Mouse (Mus musculus) spleen, adult 2 months (tissue): Measurements from ENCODE around the gene Sbno2. TPM values are rescaled to one million over a fixed set of nuclear protein-coding genes. Genes with fewer than 3 reads are reported as not detected.
A peak's percentile ranks its signal among the peaks of the same experiment; 100 is the strongest.

Experiments
- DNase-seq, 2 experiments: peaks; one replicate each; pipeline versions ENCODE4 v3.0.0 to v3.0.0-alpha.2; 2012 to 2021; ENCODE audit warnings: low spot score in 2 of 2, low read depth in 1 of 2
- H3K27ac ChIP-seq: fragments of 200-500 bp; 2 replicates; pipeline ENCODE4 v1.5.1; 2012; ENCODE audit warnings: low read length, inconsistent platforms; ENCODE audit not compliant: insufficient read depth
- H3K27me3 ChIP-seq: fragments of 200-500 bp; 2 replicates; pipeline ENCODE4 v1.6.1; 2012; ENCODE audit warnings: mild to moderate bottlenecking, moderate library complexity, low read length, inconsistent platforms; ENCODE audit not compliant: control insufficient read depth, insufficient read depth
- H3K36me3 ChIP-seq: fragments of 200-500 bp; 2 replicates; pipeline ENCODE4 v1.6.1; 2012; ENCODE audit warnings: mild to moderate bottlenecking, low read length, inconsistent platforms; ENCODE audit not compliant: control insufficient read depth, insufficient read depth
- H3K4me1 ChIP-seq: fragments of 200-500 bp; 2 replicates; pipeline ENCODE4 v1.6.1; 2011; ENCODE audit warnings: inconsistent platforms; ENCODE audit not compliant: control insufficient read depth, insufficient read depth, insufficient read length
- H3K4me3 ChIP-seq: fragments of 200-500 bp; 2 replicates; pipeline ENCODE4 v1.5.1; 2011; ENCODE audit warnings: mild to moderate bottlenecking, inconsistent platforms; ENCODE audit not compliant: insufficient read depth, insufficient read length; ENCODE audit errors: extremely low read depth
- CTCF ChIP-seq: fragments of 200-500 bp; IDR thresholded peaks from 2 replicates; pipeline ENCODE4 v1.5.1; 2011; ENCODE audit warnings: mild to moderate bottlenecking, inconsistent platforms; ENCODE audit not compliant: insufficient read depth, insufficient read length, insufficient replicate concordance; ENCODE audit errors: extremely low read depth
- POLR2A ChIP-seq: fragments of 200-500 bp; IDR thresholded peaks from 2 replicates; pipeline ENCODE4 v1.6.1; 2011; ENCODE audit warnings: low read depth, low read length, inconsistent platforms
- WGBS: fragments of 180-500 bp; shearing (Covaris S2); methylation state at CpG from one replicate; pipeline ENCODE4 v1.1.7; 2018; 5-methylcytosine and 5-hydroxymethylcytosine counted together
- polyA plus RNA-seq: library from polyadenylated mRNA; depleted of rRNA; stranded (reverse); fragments of >200 nt; gene quantifications from 2 replicates; pipeline ENCODE4 v1.2.3, GENCODE M21; 2012

Sbno2 gene
- polyA plus RNA-seq, 1 experiment: 95.0 TPM

- DNase-seq: no peak
- WGBS: 86% methylated on average over 17 of the region's 17 CpGs
- H3K4me1 ChIP-seq: peaks cover 50% of the 10 kb centered on the region
- no peaks in the 10 kb centered on the region for H3K27me3 ChIP-seq
- H3K27ac ChIP-seq: peak overlapping the region; percentile 96; the same call in 1 of the 2 replicates
- peaks cover 64% of the 10 kb centered on the region for H3K36me3 ChIP-seq
- no peak overlapping the region for H3K4me3 ChIP-seq
- no peak for TF ChIP-seq CTCF
- no peak for TF ChIP-seq POLR2A
These were observed 74.6 kb downstream of the Sbno2 start for GRCm38 (mm10) chr10:80030736-80031135.

- H3K4me3 ChIP-seq: no peak overlapping the region
- peaks cover 64% of the 10 kb centered on the region for H3K36me3 ChIP-seq
- H3K4me1 ChIP-seq: peaks cover 51% of the 10 kb centered on the region
- 75% methylated on average over 9 of the region's 9 CpGs for WGBS
- H3K27me3 ChIP-seq: no peaks in the 10 kb centered on the region
- H3K27ac ChIP-seq: peak overlapping the region; percentile 28; the same call in 1 of the 2 replicates
- TF ChIP-seq CTCF (no peak), POLR2A (no peak)
- DNase-seq: no peak
These were observed 75.2 kb downstream of the Sbno2 start for GRCm38 (mm10) chr10:80030191-80030590.

- Histone ChIP-seq H3K27me3 (no peaks in the 10 kb centered on the region), H3K36me3 (peaks cover 70% of the 10 kb centered on the region), H3K4me1 (peaks cover 47% of the 10 kb centered on the region; the same call in 1 of the 2 replicates), H3K4me3 (no peak overlapping the region), H3K27ac (no peak overlapping the region; the same call in 1 of the 2 replicates)
- over 99% methylated on average over 13 of the region's 13 CpGs for WGBS
- no peak for DNase-seq
- no peak for TF ChIP-seq CTCF
- no peak for TF ChIP-seq POLR2A
These were observed 76.9 kb downstream of the Sbno2 start for GRCm38 (mm10) chr10:80028521-80028846.

GRCm38 (mm10) chr10:80027681-80028520, 77.5 kb downstream of the Sbno2 start:
- Histone ChIP-seq H3K27ac (no peak overlapping the region; the same call in 1 of the 2 replicates), H3K36me3 (peaks cover 72% of the 10 kb centered on the region), H3K4me1 (peaks cover 46% of the 10 kb centered on the region; the same call in 1 of the 2 replicates), H3K4me3 (no peak overlapping the region), H3K27me3 (no peaks in the 10 kb centered on the region)
- TF ChIP-seq POLR2A (no peak), CTCF (no peak)
- 87% methylated on average over 20 of the region's 20 CpGs for WGBS
- no peak for DNase-seq

DNA sequence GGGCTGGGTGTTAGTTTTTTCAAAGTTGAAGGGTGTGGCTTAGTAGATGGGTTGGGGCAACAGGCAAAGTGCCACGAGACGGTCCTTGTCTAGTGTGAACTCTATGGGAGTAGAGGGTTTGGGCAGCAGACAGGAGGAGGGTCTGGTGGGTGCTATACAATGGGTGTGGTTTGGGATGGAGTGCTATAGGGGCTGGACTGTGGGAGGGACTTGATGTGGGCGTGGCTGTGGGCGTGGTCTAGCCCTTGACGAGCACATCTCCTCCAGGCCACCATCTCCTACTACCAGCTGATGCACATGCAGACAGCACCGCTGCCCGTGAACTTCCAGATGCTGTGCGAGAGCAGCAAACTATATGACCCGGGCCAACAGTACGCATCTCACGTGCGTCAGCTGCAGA, 79.5 kb downstream of the Sbno2 start:
- Histone ChIP-seq H3K4me3 (no peak overlapping the region), H3K27ac (peak overlapping the region; percentile 58), H3K4me1 (peaks cover 48% of the 10 kb centered on the region; the same call in 1 of the 2 replicates), H3K27me3 (no peaks in the 10 kb centered on the region), H3K36me3 (peaks cover 81% of the 10 kb centered on the region)
- WGBS: 67% methylated on average over 12 of the region's 12 CpGs
- DNase-seq: no peak
- TF ChIP-seq CTCF (no peak), POLR2A (no peak)

DNA sequence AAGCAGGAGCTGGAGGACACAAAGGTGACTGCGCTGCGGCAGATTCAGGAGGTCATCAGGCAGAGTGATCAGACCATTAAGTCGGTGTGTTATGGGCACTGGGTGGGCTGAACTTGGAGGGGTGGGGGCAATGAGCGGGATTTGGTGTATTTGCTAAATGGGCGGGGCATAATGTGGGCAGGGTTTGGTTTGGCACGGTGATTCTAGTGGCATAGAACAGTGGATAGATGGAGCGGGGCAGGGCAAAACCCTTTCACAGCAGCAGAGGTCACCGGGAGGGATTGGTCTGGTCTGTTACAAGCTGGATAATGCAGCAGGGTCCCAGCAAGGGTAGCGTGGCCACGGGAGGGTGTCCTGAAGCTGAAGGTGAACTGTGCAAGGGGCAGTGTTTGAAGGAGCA, 79.9 kb downstream of the Sbno2 start:
- no peaks in the 10 kb centered on the region for H3K27me3 ChIP-seq
- TF ChIP-seq POLR2A: no peak
- no peak for TF ChIP-seq CTCF
- H3K4me3 ChIP-seq: no peak overlapping the region
- H3K36me3 ChIP-seq: peaks cover 81% of the 10 kb centered on the region
- DNase-seq: no peak
- peak overlapping the region; percentile 94 for H3K27ac ChIP-seq
- peaks cover 46% of the 10 kb centered on the region; the same call in 1 of the 2 replicates for H3K4me1 ChIP-seq
- 89% methylated on average over 10 of the region's 10 CpGs for WGBS

GRCm38 (mm10) chr10:80025044-80025347, 80.4 kb downstream of the Sbno2 start:
- 60% methylated on average over 4 of the region's 4 CpGs for WGBS
- no peak overlapping the region; the same call in 1 of the 2 replicates for H3K4me3 ChIP-seq
- no peak for TF ChIP-seq POLR2A
- no peak for TF ChIP-seq CTCF
- no peaks in the 10 kb centered on the region for H3K27me3 ChIP-seq
- peaks cover 79% of the 10 kb centered on the region for H3K36me3 ChIP-seq
- H3K27ac ChIP-seq: peak overlapping the region; percentile 94
- DNase-seq: no peak
- H3K4me1 ChIP-seq: peaks cover 46% of the 10 kb centered on the region; the same call in 1 of the 2 replicates
